Mouse (Mus musculus) heart, embryonic 15.5 days (tissue): ENCODE results near the gene Plekhh3. TPM values are rescaled to one million over a fixed set of nuclear protein-coding genes. Genes with fewer than 3 reads are reported as not detected.
"Not testable (repeated sequence)": the region's sequence is repeated elsewhere in the genome, so short reads cannot be mapped to it uniquely, and the experiment has no call there.

ENCODE experiments used
- ATAC-seq: fragments of 200-750 bp; cut with Nextera tagmentation; replicated peaks from 2 replicates; pipeline ENCODE4 v1.8.0; 2017; ENCODE audit warnings: low read depth, moderate TSS enrichment; ENCODE audit not compliant: insufficient number of reproducible peaks, insufficient read depth, low FRiP score
- H3K27ac ChIP-seq: fragments of 300-500 bp; sonication (generic); 2 replicates; pipeline ENCODE4 v1.5.1; 2015; ENCODE audit warnings: mild to moderate bottlenecking, inconsistent platforms
- H3K27me3 ChIP-seq: fragments of 300-500 bp; sonication (generic); 2 replicates; pipeline ENCODE4 v1.6.1; 2015; ENCODE audit warnings: inconsistent platforms
- H3K36me3 ChIP-seq: fragments of 300-500 bp; sonication (generic); 2 replicates; pipeline ENCODE4 v1.6.1; 2015; ENCODE audit warnings: mild to moderate bottlenecking, inconsistent platforms
- H3K4me1 ChIP-seq: fragments of 300-500 bp; sonication (generic); replicated peaks from 2 replicates; pipeline ENCODE4 v1.6.1; 2015; ENCODE audit warnings: inconsistent platforms
- H3K4me2 ChIP-seq: fragments of 300-500 bp; sonication (generic); 2 replicates; pipeline ENCODE4 v1.6.1; 2015; ENCODE audit warnings: inconsistent platforms, mild to moderate bottlenecking, moderate library complexity
- H3K4me3 ChIP-seq: fragments of 300-500 bp; sonication (generic); 2 replicates; pipeline ENCODE4 v1.5.1; 2015; ENCODE audit warnings: mild to moderate bottlenecking, inconsistent platforms
- H3K9ac ChIP-seq: fragments of 300-500 bp; sonication (generic); 2 replicates; pipeline ENCODE4 v1.6.1; 2015; ENCODE audit warnings: mild to moderate bottlenecking, inconsistent platforms
- H3K9me3 ChIP-seq: fragments of 300-500 bp; sonication (generic); replicated peaks from 2 replicates; pipeline ENCODE4 v1.6.1; 2016; ENCODE audit warnings: inconsistent platforms
- WGBS: fragments of 180-500 bp; shearing (Covaris S2); methylation state at CpG from one replicate; pipeline ENCODE4 v1.1.7; 2015; ENCODE audit warnings: mixed read lengths; 5-methylcytosine and 5-hydroxymethylcytosine counted together
- microRNA-seq: library from miRNA; unstranded; fragments of <30 nt; microRNA quantifications from one replicate; pipeline ENCODE4, GENCODE M21; 2016
- polyA plus RNA-seq: library from polyadenylated mRNA; unstranded; fragments of >200 nt; fragmentation: Nextera tagmentation; extraction: Ambion mirVana; gene quantifications from 2 replicates; pipeline ENCODE4 v1.2.1, GENCODE M21; 2015

Gene Plekhh3
- polyA plus RNA-seq, 1 experiment from 2014 or later, result 10.5 TPM

- not testable (repeated sequence) for H3K27ac ChIP-seq, H3K9me3 ChIP-seq
- 94% methylated on average over 9 of the region's 9 CpGs for WGBS
These were observed 46.1 kb downstream of the Plekhh3 start for GRCm38 (mm10) chr11:101125008-101125407.

GRCm38 (mm10) chr11:101124494-101124893, 46.7 kb downstream of the Plekhh3 start:
- not testable (repeated sequence) for H3K9me3 ChIP-seq, H3K27ac ChIP-seq, H3K4me2 ChIP-seq, H3K9ac ChIP-seq, H3K4me3 ChIP-seq, ATAC-seq, H3K27me3 ChIP-seq
- Histone ChIP-seq H3K4me1 (peaks cover 17% of the 10 kb centered on the region), H3K36me3 (peaks cover 35% of the 10 kb centered on the region)
- WGBS, result 90% methylated on average over 8 of the region's 8 CpGs

More at GRCm38 (mm10) chr11:101125008-101125407, 46.1 kb downstream of the Plekhh3 start:
- not testable (repeated sequence) for H3K27me3 ChIP-seq, H3K9ac ChIP-seq, ATAC-seq, H3K4me2 ChIP-seq, H3K4me3 ChIP-seq
- Histone ChIP-seq H3K4me1 (peaks cover 18% of the 10 kb centered on the region), H3K36me3 (peaks cover 35% of the 10 kb centered on the region)

- H3K9ac ChIP-seq, result peak overlapping the region; percentile 71
- H3K36me3 ChIP-seq, result peaks cover 23% of the 10 kb centered on the region
- H3K27ac ChIP-seq, result peak overlapping the region; percentile 89
- peaks cover 39% of the 10 kb centered on the region for H3K4me1 ChIP-seq
- H3K9me3 ChIP-seq, result no peaks in the 10 kb centered on the region
- no peaks in the 10 kb centered on the region for H3K27me3 ChIP-seq
- H3K4me2 ChIP-seq, result peak overlapping the region; percentile 84
- H3K4me3 ChIP-seq, result peak overlapping the region; percentile 78
- WGBS, result 23% methylated on average over 19 of the region's 19 CpGs
- ATAC-seq, result no peak
These were observed 50.5 kb downstream of the Plekhh3 start for GRCm38 (mm10) chr11:101120545-101121188.

GRCm38 (mm10) chr11:101119761-101120544, 51.2 kb downstream of the Plekhh3 start, which contains the start of the genes Retreg3 and Tubg1:
Retreg3 (minus strand) TSS chr11:101119893.
Tubg1 (plus strand) TSS chr11:101119938.
- Histone ChIP-seq H3K36me3 (peaks cover 18% of the 10 kb centered on the region), H3K27me3 (no peaks in the 10 kb centered on the region), H3K4me2 (peak within 1 kb of the TSS; percentile 84), H3K4me1 (peaks cover 41% of the 10 kb centered on the region), H3K27ac (peak within 1 kb of the TSS; percentile 89), H3K4me3 (peak within 1 kb of the TSS; percentile 78), H3K9me3 (no peaks in the 10 kb centered on the region), H3K9ac (peak within 1 kb of the TSS; percentile 93)
- ATAC-seq, result peak; percentile 95
- WGBS, result under 1% methylated on average over 61 of the region's 61 CpGs

GRCm38 (mm10) chr11:101119131-101119760, 51.9 kb downstream of the Plekhh3 start:
- peaks cover 41% of the 10 kb centered on the region for H3K4me1 ChIP-seq
- H3K4me3 ChIP-seq, result peak overlapping the region; percentile 78
- peaks cover 18% of the 10 kb centered on the region for H3K36me3 ChIP-seq
- no peaks in the 10 kb centered on the region for H3K9me3 ChIP-seq
- peak overlapping the region; percentile 80 for H3K4me2 ChIP-seq
- ATAC-seq, result peak; percentile 68; the same call in 1 of the 2 replicates
- WGBS, result under 1% methylated on average over 38 of the region's 39 CpGs
- peak overlapping the region; percentile 93 for H3K9ac ChIP-seq
- H3K27me3 ChIP-seq, result no peaks in the 10 kb centered on the region
- peak overlapping the region; percentile 85 for H3K27ac ChIP-seq

- H3K4me1 ChIP-seq, result peaks cover 41% of the 10 kb centered on the region
- WGBS, result 24% methylated on average over 4 of the region's 4 CpGs
- no peaks in the 10 kb centered on the region for H3K9me3 ChIP-seq
- H3K4me3 ChIP-seq, result peak overlapping the region; percentile 78
- H3K4me2 ChIP-seq, result peak overlapping the region; percentile 80
- H3K27ac ChIP-seq, result peak overlapping the region; percentile 38; the same call in 1 of the 2 replicates
- peak overlapping the region; percentile 93 for H3K9ac ChIP-seq
- no peak for ATAC-seq
- H3K36me3 ChIP-seq, result peaks cover 9% of the 10 kb centered on the region
- no peaks in the 10 kb centered on the region for H3K27me3 ChIP-seq
These were observed 53.0 kb downstream of the Plekhh3 start for GRCm38 (mm10) chr11:101118105-101118504.

- Histone ChIP-seq H3K4me3 (no peak overlapping the region), H3K4me1 (peaks cover 29% of the 10 kb centered on the region), H3K9ac (no peak overlapping the region), H3K4me2 (no peak overlapping the region), H3K36me3 (no peaks in the 10 kb centered on the region), H3K27ac (peak overlapping the region; percentile 11; the same call in 1 of the 2 replicates), H3K9me3 (no peaks in the 10 kb centered on the region), H3K27me3 (no peaks in the 10 kb centered on the region)
- WGBS, result 76% methylated on average over 2 of the region's 2 CpGs
- no peak for ATAC-seq
These were observed 55.6 kb downstream of the Plekhh3 start for GRCm38 (mm10) chr11:101115564-101115963.

Small RNA genes within 50 kb of the gene (microRNA-seq; reads per million reads assigned to microRNA genes)
- gene Gm27626, result not detected

Other genes with a start within 250 kb of the Plekhh3 start
- 50.6 and 60.8 TPM in 2 replicates for gene Stat3, start 231.8 kb downstream of the Plekhh3 start, polyA plus RNA-seq
- 429 and 457 TPM in 2 replicates for gene Cavin1, start 200.5 kb downstream of the Plekhh3 start, polyA plus RNA-seq
- gene Atp6v0a1, start 161.9 kb downstream of the Plekhh3 start, polyA plus RNA-seq, result 54.1 and 54.4 TPM in 2 replicates
- gene Naglu, start 101.3 kb downstream of the Plekhh3 start, polyA plus RNA-seq, result 11.6 and 16.3 TPM in 2 replicates
- not detected in 2 replicates for gene Hsd17b1, start 92.9 kb downstream of the Plekhh3 start, polyA plus RNA-seq
- gene Coasy, start 88.8 kb downstream of the Plekhh3 start, polyA plus RNA-seq, result 26.6 and 29.0 TPM in 2 replicates
- gene Mlx, start 84.1 kb downstream of the Plekhh3 start, polyA plus RNA-seq, result 34.5 and 38.8 TPM in 2 replicates
- gene Psmc3ip, start 75.9 kb downstream of the Plekhh3 start, polyA plus RNA-seq, result 16.6 and 20.0 TPM in 2 replicates
- 15.3 and 18.2 TPM in 2 replicates for gene Retreg3, start 51.5 kb downstream of the Plekhh3 start, polyA plus RNA-seq
- 62.1 and 71.6 TPM in 2 replicates for gene Tubg1, start 51.4 kb downstream of the Plekhh3 start, polyA plus RNA-seq
- gene Tubg2, start 15.4 kb downstream of the Plekhh3 start, polyA plus RNA-seq, result 2.7 and 3.4 TPM in 2 replicates
- gene Cntnap1, start 828 bp downstream of the Plekhh3 start, polyA plus RNA-seq, result 0.50 and 0.85 TPM in 2 replicates
- gene Ccr10, start 4.1 kb upstream of the Plekhh3 start, polyA plus RNA-seq, result 0.28 and 0.38 TPM in 2 replicates
- gene Ezh1, start 55.1 kb upstream of the Plekhh3 start, polyA plus RNA-seq, result 13.3 and 15.0 TPM in 2 replicates
- 196 and 210 TPM in 2 replicates for gene Ramp2, start 74.7 kb upstream of the Plekhh3 start, polyA plus RNA-seq
- gene Vps25, start 82.4 kb upstream of the Plekhh3 start, polyA plus RNA-seq, result 89.1 and 106 TPM in 2 replicates
- gene Wnk4, start 89.2 kb upstream of the Plekhh3 start, polyA plus RNA-seq, result 4.1 and 7.2 TPM in 2 replicates
- 0.61 and 0.68 TPM in 2 replicates for gene Cntd1, start 107.7 kb upstream of the Plekhh3 start, polyA plus RNA-seq
- gene Coa3, start 107.8 kb upstream of the Plekhh3 start, polyA plus RNA-seq, result 151 and 169 TPM in 2 replicates
- gene Becn1, start 130.9 kb upstream of the Plekhh3 start, polyA plus RNA-seq, result 114 and 145 TPM in 2 replicates
- gene Psme3, start 144.9 kb upstream of the Plekhh3 start, polyA plus RNA-seq, result 89.2 and 109 TPM in 2 replicates
- 0.43 and 0.95 TPM in 2 replicates for gene Aoc2, start 153.7 kb upstream of the Plekhh3 start, polyA plus RNA-seq
- 1.9 and 2.7 TPM in 2 replicates for gene Aoc3, start 159.3 kb upstream of the Plekhh3 start, polyA plus RNA-seq
- gene G6pc, start 196.2 kb upstream of the Plekhh3 start, polyA plus RNA-seq, result not detected in 2 replicates
- 36.9 and 42.7 TPM in 2 replicates for gene Aarsd1, start 246.3 kb upstream of the Plekhh3 start, polyA plus RNA-seq